Comparison of ENCODE assay signal across 8 mouse cellular contexts in the genomic region with DNA sequence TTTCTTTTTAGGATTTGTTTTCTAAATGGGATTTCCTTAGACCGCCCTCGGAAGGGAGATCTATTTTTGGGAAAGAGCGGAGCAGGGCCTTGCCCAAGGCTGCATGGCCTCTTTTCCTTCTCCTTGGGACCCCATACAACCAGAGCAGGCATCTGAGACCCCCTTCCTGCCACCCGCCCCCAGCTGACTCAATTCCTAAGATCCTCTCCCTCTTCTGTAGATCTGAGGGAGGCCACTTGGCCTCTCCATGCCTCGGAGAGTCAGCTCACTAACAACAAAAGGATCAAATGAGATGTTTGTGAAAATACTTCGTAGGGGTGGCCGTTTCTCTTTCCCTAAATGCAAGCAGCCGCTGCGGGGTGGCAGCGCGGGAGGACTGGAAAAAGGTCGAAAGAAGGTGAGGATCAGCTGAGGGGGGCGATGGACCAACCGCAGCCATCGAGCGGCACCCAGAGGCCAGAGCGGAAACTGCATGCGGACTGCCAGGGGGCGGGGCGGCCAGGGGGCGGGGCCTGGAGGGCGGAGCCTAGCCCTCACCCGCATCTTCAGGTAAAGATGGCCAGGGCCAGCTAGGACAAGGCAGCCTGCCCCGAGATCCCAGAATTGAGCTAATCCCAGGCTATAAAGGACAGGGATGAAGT. TPM values are rescaled to one million over a fixed set of nuclear protein-coding genes. Genes with fewer than 3 reads are reported as not detected.
DNase-seq lines count a peak whose midpoint lies in the region; ATAC-seq and TF ChIP-seq lines count a peak whose summit lies in the region.

No protein-coding gene starts in this region.

- DNase-seq in adrenal gland, postnatal 10 days, result peak; percentile 92
- DNase-seq in heart, adult 9 months (ENCODE audit: low spot score in 2 of 2), result peak; percentile 30 to 34
- DNase-seq in liver, embryonic 14.5 days (ENCODE audit: low read depth in 3 of 3, low spot score in 3 of 3), result no peak
- peak; percentile 90 for DNase-seq in neural tube, embryonic 10.5 days (ENCODE audit: extremely low spot score, low spot score)

- no peak for TF ChIP-seq EP300 in liver, embryonic 14.5 days (IDR thresholded peaks at IDR 0.05; ENCODE audit: low read depth)

- no peak for ATAC-seq in embryonic facial prominence, embryonic 12.5 days (ENCODE audit: insufficient number of reproducible peaks, insufficient read depth, low FRiP score, low TSS enrichment)
- peak; percentile 41 for ATAC-seq in kidney, embryonic 14.5 days (ENCODE audit: low FRiP score, low TSS enrichment)
- ATAC-seq in liver, embryonic 14.5 days (ENCODE audit: insufficient read depth), result no peak
- peak; percentile 40; the same call in 1 of the 2 replicates for ATAC-seq in stomach, embryonic 15.5 days (ENCODE audit: insufficient read depth, low FRiP score, low read depth)

- no peak overlapping the region for H3K27ac ChIP-seq in embryonic facial prominence, embryonic 12.5 days
- no peak overlapping the region for H3K27ac ChIP-seq in kidney, embryonic 14.5 days (ENCODE audit: low read depth, low read length)
- no peak overlapping the region for H3K27ac ChIP-seq in liver, embryonic 14.5 days
- no peak overlapping the region for H3K27ac ChIP-seq in stomach, embryonic 15.5 days

- H3K79me3 ChIP-seq in C2C12 (ENCODE audit: low read depth), result no peaks in the 10 kb centered on the region

- peak overlapping the region; percentile 36 for H3K4me2 ChIP-seq in embryonic facial prominence, embryonic 12.5 days (replicated peaks)
- peak overlapping the region; percentile 35; the same call in 1 of the 2 replicates for H3K4me2 ChIP-seq in kidney, embryonic 14.5 days (replicated peaks; ENCODE audit: low read depth, low read length)
- H3K4me2 ChIP-seq in liver, embryonic 14.5 days (ENCODE audit: low read depth), result peak overlapping the region; percentile 28; the same call in 1 of the 2 replicates
- H3K4me2 ChIP-seq in stomach, embryonic 15.5 days, result peak overlapping the region; percentile 51

- peak overlapping the region; percentile 8 for H3ac ChIP-seq in C2C12 (ENCODE audit: control insufficient read depth, insufficient read length, low read depth)

- no peaks in the 10 kb centered on the region for H3K9me3 ChIP-seq in embryonic facial prominence, embryonic 12.5 days
- H3K9me3 ChIP-seq in kidney, embryonic 14.5 days (ENCODE audit: control insufficient read depth, low read length), result no peaks in the 10 kb centered on the region
- H3K9me3 ChIP-seq in liver, embryonic 14.5 days (ENCODE audit: control insufficient read depth, low read length), result no peaks in the 10 kb centered on the region
- H3K9me3 ChIP-seq in stomach, embryonic 15.5 days, result no peaks in the 10 kb centered on the region

- H3K36me3 ChIP-seq in C2C12 (ENCODE audit: control insufficient read depth, insufficient read depth), result no peaks in the 10 kb centered on the region
- no peaks in the 10 kb centered on the region for H3K36me3 ChIP-seq in embryonic facial prominence, embryonic 12.5 days
- H3K36me3 ChIP-seq in kidney, embryonic 14.5 days (ENCODE audit: control insufficient read depth, insufficient read depth, low read length), result no peaks in the 10 kb centered on the region
- H3K36me3 ChIP-seq in liver, embryonic 14.5 days (replicated peaks; ENCODE audit: control insufficient read depth, insufficient read depth, low read depth), result no peaks in the 10 kb centered on the region
- no peaks in the 10 kb centered on the region for H3K36me3 ChIP-seq in stomach, embryonic 15.5 days

- H3K27me3 ChIP-seq in C2C12 (ENCODE audit: control insufficient read depth, insufficient read depth, insufficient read length), result no peaks in the 10 kb centered on the region
- H3K27me3 ChIP-seq in embryonic facial prominence, embryonic 12.5 days, result no peaks in the 10 kb centered on the region
- no peaks in the 10 kb centered on the region for H3K27me3 ChIP-seq in kidney, embryonic 14.5 days (ENCODE audit: control insufficient read depth, insufficient read depth, low read length)
- H3K27me3 ChIP-seq in liver, embryonic 14.5 days (ENCODE audit: control insufficient read depth, insufficient read depth, low read length), result no peaks in the 10 kb centered on the region
- H3K27me3 ChIP-seq in stomach, embryonic 15.5 days (replicated peaks), result no peaks in the 10 kb centered on the region

- no peak overlapping the region for H3K9ac ChIP-seq in embryonic facial prominence, embryonic 12.5 days
- no peak overlapping the region for H3K9ac ChIP-seq in kidney, embryonic 14.5 days (ENCODE audit: low read depth, low read length)
- H3K9ac ChIP-seq in liver, embryonic 14.5 days (replicated peaks), result no peak overlapping the region
- H3K9ac ChIP-seq in stomach, embryonic 15.5 days, result no peak overlapping the region

- peaks cover 8% of the 10 kb centered on the region; the same call in 1 of the 2 replicates for H3K4me1 ChIP-seq in embryonic facial prominence, embryonic 12.5 days
- no peaks in the 10 kb centered on the region; the same call in 1 of the 2 replicates for H3K4me1 ChIP-seq in kidney, embryonic 14.5 days (ENCODE audit: control insufficient read depth, insufficient read depth, low read length)
- no peaks in the 10 kb centered on the region for H3K4me1 ChIP-seq in liver, embryonic 14.5 days (replicated peaks; ENCODE audit: control insufficient read depth in 2 of 2, insufficient read depth in 2 of 2, low read length in 1 of 2)
- peaks cover 7% of the 10 kb centered on the region; the same call in 1 of the 2 replicates for H3K4me1 ChIP-seq in stomach, embryonic 15.5 days

- no peaks in the 10 kb centered on the region for H3K79me2 ChIP-seq in C2C12 (ENCODE audit: control insufficient read depth, insufficient read depth)

- peak; percentile 91 for TF ChIP-seq CTCF in C2C12 (IDR thresholded peaks at IDR 0.05; ENCODE audit: control insufficient read depth, insufficient read depth, insufficient read length)
- TF ChIP-seq CTCF in liver, embryonic 14.5 days (IDR thresholded peaks at IDR 0.05; ENCODE audit: low read depth), result peak; percentile 85

- H3K4me3 ChIP-seq in C2C12 (ENCODE audit: insufficient read depth, poor library complexity, severe bottlenecking), result no peak overlapping the region
- H3K4me3 ChIP-seq in embryonic facial prominence, embryonic 12.5 days, result no peak overlapping the region
- no peak overlapping the region for H3K4me3 ChIP-seq in kidney, embryonic 14.5 days (ENCODE audit: low read length)
- no peak overlapping the region for H3K4me3 ChIP-seq in liver, embryonic 14.5 days (ENCODE audit: insufficient read depth in 1 of 2, low read depth in 2 of 2, low read length in 2 of 2)
- 0 out of 2 replicates have a peak overlapping the region, but pooled peaks have one; percentile 9 for H3K4me3 ChIP-seq in stomach, embryonic 15.5 days (replicated peaks)

- WGBS in embryonic facial prominence, embryonic 12.5 days, result 7% methylated on average over 24 of the region's 24 CpGs
- WGBS in kidney, embryonic 14.5 days, result 9% methylated on average over 24 of the region's 24 CpGs
- WGBS in liver, embryonic 14.5 days (ENCODE audit: insufficient replicate concordance), result 11% methylated on average over 24 of the region's 24 CpGs
- 10% methylated on average over 24 of the region's 24 CpGs for WGBS in stomach, embryonic 15.5 days

TF ChIP-seq in C2C12, 6 proteins besides CTCF, POLR2A, EP300 and RAD21:
- TF ChIP-seq MYOG (IDR thresholded peaks at IDR 0.05; ENCODE audit: control insufficient read depth, extremely low read depth, insufficient read length), result no peak
- TF ChIP-seq MAX (IDR thresholded peaks at IDR 0.05), result peak; percentile 42
TF ChIP-seq in C2C12: peak in this region for 1.

RNA-seq across cellular contexts. Expression of gene Tac4, which starts 29.5 kb away (rescaled TPM):
- 0.04 TPM for polyA plus RNA-seq in C2C12 (2012; fragmentation: generic; extraction: Trizol)
- total RNA-seq in adrenal gland, postnatal 10 days (2021), result not detected
- 0.29 TPM in 1 of 2 replicates, not detected in the other for polyA plus RNA-seq in embryonic facial prominence, embryonic 12.5 days (2016; fragmentation: Nextera tagmentation; extraction: Ambion mirVana)
- 0.20 TPM in 1 of 2 replicates, not detected in the other for polyA plus RNA-seq in kidney, embryonic 14.5 days (2014; fragmentation: Nextera tagmentation; extraction: Ambion mirVana)
- polyA plus RNA-seq in liver, embryonic 14.5 days (2012; rRNA removed), result 0.03 and 0.04 TPM in 2 replicates
- polyA plus RNA-seq in liver, embryonic 14.5 days (2014; fragmentation: Nextera tagmentation; extraction: Ambion mirVana), result 0.21 TPM in 1 of 2 replicates, not detected in the other
- 0.10 and 0.14 TPM in 2 replicates for polyA plus RNA-seq in stomach, embryonic 15.5 days (2015; fragmentation: Nextera tagmentation; extraction: Ambion mirVana)

Comparison
In these comparisons a context has a peak if more than half of its experiments do, and no peak if none do; other contexts are left out.
1. DNase-seq: peak in adrenal gland, postnatal 10 days (single experiment), heart, adult 9 months (2 of 2) and neural tube, embryonic 10.5 days (single experiment); none in liver, embryonic 14.5 days (0 of 3).
2. ATAC-seq: peak in kidney, embryonic 14.5 days (single experiment) and stomach, embryonic 15.5 days (single experiment); none in embryonic facial prominence, embryonic 12.5 days (single experiment) and liver, embryonic 14.5 days (single experiment).
3. Peak in every context shown above with its lines, with median percentiles within 50 percentile points of each other: H3K4me2 ChIP-seq.